Mouse (Mus musculus) testis, adult 2 months (tissue): ENCODE measurements at regions not wholly inside any gene's neighbourhood (a gene's known extent, or its start where the extent isn't known, plus 50 kb on each side); places are given as distances from the start of the nearest gene placed in this dataset.

Source experiments
- H3K27ac ChIP-seq: fragments of 200-500 bp; 2 replicates; pipeline ENCODE4 v1.5.1; 2012; ENCODE audit warnings: low read depth, low read length; ENCODE audit not compliant: control insufficient read depth, insufficient read depth
- H3K27me3 ChIP-seq: fragments of 200-500 bp; 2 replicates; pipeline ENCODE4 v1.6.1; 2012; ENCODE audit warnings: mild to moderate bottlenecking, low read length, moderate library complexity; ENCODE audit not compliant: control insufficient read depth, insufficient read depth
- H3K36me3 ChIP-seq: fragments of 200-500 bp; 2 replicates; pipeline ENCODE4 v1.6.1; 2012; ENCODE audit warnings: mild to moderate bottlenecking, low read length; ENCODE audit not compliant: control insufficient read depth, insufficient read depth
- H3K4me1 ChIP-seq: fragments of 200-500 bp; 2 replicates; pipeline ENCODE4 v1.6.1; 2012; ENCODE audit warnings: low read length; ENCODE audit not compliant: control insufficient read depth, insufficient read depth
- H3K4me3 ChIP-seq: fragments of 200-500 bp; 2 replicates; pipeline ENCODE4 v1.5.1; 2012; ENCODE audit warnings: low read depth, mild to moderate bottlenecking, low read length, moderate library complexity, mixed read lengths; ENCODE audit not compliant: control insufficient read depth
- CTCF ChIP-seq: fragments of 200-500 bp; IDR thresholded peaks from 2 replicates; pipeline ENCODE4 v1.5.1; 2012; ENCODE audit warnings: low read depth, mild to moderate bottlenecking, inconsistent platforms, low read length, moderate library complexity; ENCODE audit not compliant: control insufficient read depth, insufficient read depth, insufficient replicate concordance
- POLR2A ChIP-seq: fragments of 200-500 bp; IDR thresholded peaks from 2 replicates; pipeline ENCODE4 v1.6.1; 2012; ENCODE audit warnings: low read depth, mild to moderate bottlenecking, inconsistent platforms, low read length, moderate library complexity; ENCODE audit not compliant: control insufficient read depth

GRCm38 (mm10) chr11:31529686-31530085, 142.0 kb downstream of the Bod1 start:
- no peak overlapping the region for H3K4me3 ChIP-seq
- no peak overlapping the region for H3K27ac ChIP-seq
- no peak for TF ChIP-seq CTCF
- TF ChIP-seq POLR2A = no peak
- H3K36me3 ChIP-seq = no peaks in the 10 kb centered on the region
- H3K27me3 ChIP-seq = no peaks in the 10 kb centered on the region
- no peaks in the 10 kb centered on the region for H3K4me1 ChIP-seq

GRCm38 (mm10) chr11:31524708-31525107, 147.0 kb downstream of the Bod1 start:
- Histone ChIP-seq H3K27me3 (no peaks in the 10 kb centered on the region), H3K4me3 (no peak overlapping the region), H3K4me1 (no peaks in the 10 kb centered on the region), H3K36me3 (no peaks in the 10 kb centered on the region), H3K27ac (no peak overlapping the region)
- no peak for TF ChIP-seq POLR2A
- no peak for TF ChIP-seq CTCF

GRCm38 (mm10) chr11:31524065-31524618, 147.5 kb downstream of the Bod1 start:
- Histone ChIP-seq H3K4me3 (no peak overlapping the region), H3K27ac (no peak overlapping the region), H3K27me3 (no peaks in the 10 kb centered on the region), H3K36me3 (no peaks in the 10 kb centered on the region), H3K4me1 (no peaks in the 10 kb centered on the region)
- TF ChIP-seq POLR2A (no peak), CTCF (no peak)

GRCm38 (mm10) chr11:31522127-31522526, 149.6 kb downstream of the Bod1 start:
- Histone ChIP-seq H3K4me1 (no peaks in the 10 kb centered on the region), H3K27ac (no peak overlapping the region), H3K36me3 (no peaks in the 10 kb centered on the region), H3K27me3 (no peaks in the 10 kb centered on the region), H3K4me3 (no peak overlapping the region)
- no peak for TF ChIP-seq POLR2A
- TF ChIP-seq CTCF = no peak

- TF ChIP-seq CTCF (no peak), POLR2A (no peak)
- Histone ChIP-seq H3K4me3 (no peak overlapping the region), H3K27me3 (no peaks in the 10 kb centered on the region), H3K4me1 (no peaks in the 10 kb centered on the region), H3K27ac (no peak overlapping the region), H3K36me3 (no peaks in the 10 kb centered on the region)
Measured at GRCm38 (mm10) chr11:31520909-31521308, 150.8 kb downstream of the Bod1 start.

- no peak overlapping the region for H3K27ac ChIP-seq
- H3K36me3 ChIP-seq = no peaks in the 10 kb centered on the region
- no peaks in the 10 kb centered on the region for H3K4me1 ChIP-seq
- no peak overlapping the region for H3K4me3 ChIP-seq
- H3K27me3 ChIP-seq = no peaks in the 10 kb centered on the region
- TF ChIP-seq CTCF (no peak), POLR2A (no peak)
Measured at GRCm38 (mm10) chr11:31503239-31503916, 133.5 kb upstream of the Stc2 start.

GRCm38 (mm10) chr11:31485429-31485828, 115.6 kb upstream of the Stc2 start:
- H3K27ac ChIP-seq = no peak overlapping the region
- no peaks in the 10 kb centered on the region for H3K36me3 ChIP-seq
- H3K4me3 ChIP-seq = no peak overlapping the region
- H3K27me3 ChIP-seq = no peaks in the 10 kb centered on the region
- H3K4me1 ChIP-seq = no peaks in the 10 kb centered on the region
- TF ChIP-seq CTCF = no peak
- no peak for TF ChIP-seq POLR2A
